Mouse (Mus musculus): ENCODE results near the gene Sytl3.
"Not testable (repeated sequence)": the region's sequence is repeated elsewhere in the genome, so short reads cannot be mapped to it uniquely, and the experiment has no call there.

- TF ChIP-seq POLR2A (IDR thresholded peaks at IDR 0.05; ENCODE audit: insufficient read depth, low read depth, low read length); CTCF (IDR thresholded peaks at IDR 0.05): not testable (repeated sequence)
Observed at GRCm38 (mm10) chr17:6638444-6638843, 20.4 kb upstream of the Sytl3 start.
